Mouse (Mus musculus) myocyte (in vitro differentiated cells): ENCODE measurements around the gene Rab36.

Experiments used
- MYOD1 ChIP-seq, 3 experiments: IDR thresholded peaks; one replicate each; pipeline ENCODE4 v1.6.1; 2011; ENCODE audit warnings: control low read depth in 2 of 3, low read depth in 2 of 3, mild to moderate bottlenecking in 2 of 3, moderate library complexity in 1 of 3; ENCODE audit not compliant: insufficient read length in 2 of 3, control insufficient read depth in 1 of 3
- POLR2A ChIP-seq: IDR thresholded peaks from one replicate; pipeline ENCODE4 v1.6.1; 2011; ENCODE audit warnings: low read depth, mild to moderate bottlenecking, control low read depth, moderate library complexity; ENCODE audit not compliant: insufficient read length

- no peak for TF ChIP-seq MYOD1 (IDR thresholded peaks at IDR 0.05; ENCODE audit: control insufficient read depth in 1 of 3, insufficient read length in 2 of 3, low read depth in 2 of 3)
- TF ChIP-seq POLR2A = no peak
Observed at GRCm38 (mm10) chr10:75063301-75063965, 26.6 kb downstream of the Rab36 start.
